Mouse (Mus musculus): Measurements from ENCODE around the gene Mapk1ip1l. TPM values are rescaled to one million over a fixed set of nuclear protein-coding genes. Genes with fewer than 3 reads are reported as not detected.

The Mapk1ip1l gene
- polyA plus RNA-seq, 1 experiment from 2014 or later: 51.4 TPM

- no peak overlapping the region for H3K4me2 ChIP-seq
- no peaks in the 10 kb centered on the region for H3K36me3 ChIP-seq
- peaks cover 35% of the 10 kb centered on the region for H3K27me3 ChIP-seq
- H3K27ac ChIP-seq (replicated peaks): no peak overlapping the region
- no peaks in the 10 kb centered on the region for H3K9me3 ChIP-seq
- 85% methylated on average over 5 of the region's 5 CpGs for WGBS
- H3K4me3 ChIP-seq: no peak overlapping the region
- peaks cover 27% of the 10 kb centered on the region for H3K4me1 ChIP-seq (replicated peaks)
- ATAC-seq (ENCODE audit: low read depth): no peak
- H3K9ac ChIP-seq: no peak overlapping the region
These were observed 71.7 kb downstream of the Mapk1ip1l start for GRCm38 (mm10) chr14:47369741-47370140.

GRCm38 (mm10) chr14:47370790-47371189 is 72.7 kb downstream of the Mapk1ip1l start:
- peaks cover 20% of the 10 kb centered on the region for H3K4me1 ChIP-seq (replicated peaks)
- H3K4me2 ChIP-seq: no peak overlapping the region
- no peak overlapping the region for H3K9ac ChIP-seq
- H3K9me3 ChIP-seq: no peaks in the 10 kb centered on the region
- 83% methylated on average over 3 of the region's 3 CpGs for WGBS
- no peak for ATAC-seq (ENCODE audit: low read depth)
- no peak overlapping the region for H3K27ac ChIP-seq (replicated peaks)
- H3K27me3 ChIP-seq: peaks cover 41% of the 10 kb centered on the region
- no peaks in the 10 kb centered on the region for H3K36me3 ChIP-seq
- H3K4me3 ChIP-seq: no peak overlapping the region

GRCm38 (mm10) chr14:47371689-47372088 is 73.6 kb downstream of the Mapk1ip1l start:
- H3K4me1 ChIP-seq (replicated peaks): peaks cover 20% of the 10 kb centered on the region
- no peak overlapping the region for H3K9ac ChIP-seq
- peaks cover 41% of the 10 kb centered on the region for H3K27me3 ChIP-seq
- H3K4me3 ChIP-seq: no peak overlapping the region
- ATAC-seq (ENCODE audit: low read depth): no peak
- H3K36me3 ChIP-seq: no peaks in the 10 kb centered on the region
- no peak overlapping the region for H3K27ac ChIP-seq (replicated peaks)
- WGBS: 80% methylated on average over 6 of the region's 6 CpGs
- no peak overlapping the region for H3K4me2 ChIP-seq
- H3K9me3 ChIP-seq: no peaks in the 10 kb centered on the region

Other genes starting within 250 kb of the Mapk1ip1l start
- gene Gch1, start 108.9 kb upstream of the Mapk1ip1l start, polyA plus RNA-seq (2015; fragmentation: Nextera tagmentation; extraction: Ambion mirVana): 2.1 and 2.6 TPM in 2 replicates
- gene Wdhd1, start 21.4 kb upstream of the Mapk1ip1l start, polyA plus RNA-seq (2015; fragmentation: Nextera tagmentation; extraction: Ambion mirVana): 15.8 TPM in 2 replicates
- gene Socs4, start 21.3 kb upstream of the Mapk1ip1l start, polyA plus RNA-seq (2015; fragmentation: Nextera tagmentation; extraction: Ambion mirVana): 2.7 and 3.6 TPM in 2 replicates
- 2.0 TPM in 2 replicates for gene Lgals3, start 69.5 kb downstream of the Mapk1ip1l start, polyA plus RNA-seq (2015; fragmentation: Nextera tagmentation; extraction: Ambion mirVana)
- gene Dlgap5, start 120.1 kb downstream of the Mapk1ip1l start, polyA plus RNA-seq (2015; fragmentation: Nextera tagmentation; extraction: Ambion mirVana): 9.1 and 12.2 TPM in 2 replicates
- gene Fbxo34, start 152.2 kb downstream of the Mapk1ip1l start, polyA plus RNA-seq (2015; fragmentation: Nextera tagmentation; extraction: Ambion mirVana): 23.6 and 24.0 TPM in 2 replicates